Mouse (Mus musculus): ENCODE measurements around the gene Zfp296. TPM values are rescaled to one million over a fixed set of nuclear protein-coding genes. Genes with fewer than 3 reads are reported as not detected.
"Not testable (repeated sequence)": the region's sequence is repeated elsewhere in the genome, so short reads cannot be mapped to it uniquely, and the experiment has no call there.

The Zfp296 gene
- polyA plus RNA-seq, 1 experiment from 2014 or later: 0.57 TPM

GRCm38 (mm10) chr7:19589207-19589606 is 12.1 kb downstream of the Zfp296 start:
- Histone ChIP-seq H3K27ac (replicated peaks) (no peak overlapping the region), H3K4me3 (no peak overlapping the region), H3K27me3 (no peaks in the 10 kb centered on the region), H3K4me1 (no peaks in the 10 kb centered on the region), H3K9me3 (no peaks in the 10 kb centered on the region), H3K4me2 (replicated peaks) (no peak overlapping the region), H3K9ac (replicated peaks) (no peak overlapping the region), H3K36me3 (peaks cover 92% of the 10 kb centered on the region)
- ATAC-seq (replicated peaks): no peak
- WGBS: 48% methylated on average over 3 of the region's 3 CpGs

- peak; percentile 27; the same call in 1 of the 2 replicates for ATAC-seq (replicated peaks)
- no peaks in the 10 kb centered on the region for H3K4me1 ChIP-seq
- no peak overlapping the region for H3K27ac ChIP-seq (replicated peaks)
- no peak overlapping the region for H3K4me3 ChIP-seq
- H3K4me2 ChIP-seq (replicated peaks): no peak overlapping the region
- peaks cover 85% of the 10 kb centered on the region for H3K36me3 ChIP-seq
- WGBS: 58% methylated on average over 3 of the region's 3 CpGs
- no peaks in the 10 kb centered on the region for H3K9me3 ChIP-seq
- no peaks in the 10 kb centered on the region for H3K27me3 ChIP-seq
- H3K9ac ChIP-seq (replicated peaks): no peak overlapping the region
Observed at GRCm38 (mm10) chr7:19589917-19590316, 12.8 kb downstream of the Zfp296 start.

GRCm38 (mm10) chr7:19593061-19593730 is 16.1 kb downstream of the Zfp296 start:
- Histone ChIP-seq H3K27ac (replicated peaks) (no peak overlapping the region), H3K9ac (replicated peaks) (no peak overlapping the region), H3K4me2 (replicated peaks) (no peak overlapping the region), H3K27me3 (no peaks in the 10 kb centered on the region), H3K4me3 (no peak overlapping the region), H3K4me1 (no peaks in the 10 kb centered on the region), H3K9me3 (no peaks in the 10 kb centered on the region), H3K36me3 (peaks cover 62% of the 10 kb centered on the region)
- no peak for ATAC-seq (replicated peaks)
- 91% methylated on average over 10 of the region's 10 CpGs for WGBS

- H3K4me3 ChIP-seq: no peak overlapping the region
- H3K9me3 ChIP-seq: no peaks in the 10 kb centered on the region
- peaks cover 35% of the 10 kb centered on the region for H3K4me1 ChIP-seq
- no peak overlapping the region for H3K27ac ChIP-seq (replicated peaks)
- WGBS: 51% methylated on average over 5 of the region's 5 CpGs
- H3K27me3 ChIP-seq: no peaks in the 10 kb centered on the region
- ATAC-seq (replicated peaks): no peak
- no peak overlapping the region for H3K4me2 ChIP-seq (replicated peaks)
- H3K9ac ChIP-seq (replicated peaks): no peak overlapping the region
- H3K36me3 ChIP-seq: peaks cover 26% of the 10 kb centered on the region
Observed at GRCm38 (mm10) chr7:19600562-19600961, 23.5 kb downstream of the Zfp296 start.

GRCm38 (mm10) chr7:19603055-19603454 is 26.0 kb downstream of the Zfp296 start:
- H3K9ac ChIP-seq (replicated peaks): peak overlapping the region; percentile 93; the same call in 1 of the 2 replicates
- 86% methylated on average over 12 of the region's 12 CpGs for WGBS
- H3K27ac ChIP-seq (replicated peaks): no peak overlapping the region
- no peaks in the 10 kb centered on the region for H3K9me3 ChIP-seq
- H3K27me3 ChIP-seq: no peaks in the 10 kb centered on the region
- ATAC-seq (replicated peaks): no peak
- peaks cover 35% of the 10 kb centered on the region for H3K4me1 ChIP-seq
- H3K36me3 ChIP-seq: peaks cover 25% of the 10 kb centered on the region
- H3K4me3 ChIP-seq: peak overlapping the region; percentile 80
- H3K4me2 ChIP-seq (replicated peaks): peak overlapping the region; percentile 77

GRCm38 (mm10) chr7:19603849-19604605 is 26.9 kb downstream of the Zfp296 start, which contains the start of gene Clasrp:
TSS of gene Clasrp (minus strand) at chr7:19604486.
- H3K36me3 ChIP-seq: peaks cover 23% of the 10 kb centered on the region
- peaks cover 35% of the 10 kb centered on the region for H3K4me1 ChIP-seq
- H3K27ac ChIP-seq (replicated peaks): peak within 1 kb of the TSS; percentile 62
- peak; percentile 95 for ATAC-seq (replicated peaks)
- no peaks in the 10 kb centered on the region for H3K9me3 ChIP-seq
- H3K9ac ChIP-seq (replicated peaks): peak within 1 kb of the TSS; percentile 93
- H3K4me3 ChIP-seq: peak within 1 kb of the TSS; percentile 80
- no peaks in the 10 kb centered on the region for H3K27me3 ChIP-seq
- 1% methylated on average over 57 of the region's 57 CpGs for WGBS
- H3K4me2 ChIP-seq (replicated peaks): peak within 1 kb of the TSS; percentile 77

- Histone ChIP-seq H3K36me3 (peaks cover 17% of the 10 kb centered on the region), H3K4me3 (peak overlapping the region; percentile 80), H3K4me2 (replicated peaks) (peak overlapping the region; percentile 77), H3K27ac (replicated peaks) (peak overlapping the region; percentile 62), H3K4me1 (peaks cover 35% of the 10 kb centered on the region), H3K9ac (replicated peaks) (peak overlapping the region; percentile 93)
- H3K27me3 ChIP-seq, H3K9me3 ChIP-seq: not testable (repeated sequence)
- WGBS: 61% methylated on average over 10 of the region's 10 CpGs
- peak; percentile 15; the same call in 1 of the 2 replicates for ATAC-seq (replicated peaks)
Observed at GRCm38 (mm10) chr7:19604606-19605214, 27.6 kb downstream of the Zfp296 start.

GRCm38 (mm10) chr7:19607291-19607690 is 30.2 kb downstream of the Zfp296 start:
- 83% methylated on average over 5 of the region's 5 CpGs for WGBS
- ATAC-seq (replicated peaks): no peak

GRCm38 (mm10) chr7:19609641-19610332 is 32.7 kb downstream of the Zfp296 start:
- Histone ChIP-seq H3K27ac (replicated peaks) (no peak overlapping the region), H3K4me2 (replicated peaks) (no peak overlapping the region), H3K9ac (replicated peaks) (no peak overlapping the region), H3K4me1 (no peaks in the 10 kb centered on the region), H3K27me3 (no peaks in the 10 kb centered on the region), H3K9me3 (no peaks in the 10 kb centered on the region), H3K36me3 (no peaks in the 10 kb centered on the region), H3K4me3 (no peak overlapping the region)
- ATAC-seq (replicated peaks): no peak
- WGBS: 90% methylated on average over 12 of the region's 12 CpGs

More at GRCm38 (mm10) chr7:19607291-19607690, 30.2 kb downstream of the Zfp296 start:
- H3K9me3 ChIP-seq: no peaks in the 10 kb centered on the region
- H3K27ac ChIP-seq (replicated peaks): no peak overlapping the region
- H3K4me3 ChIP-seq: no peak overlapping the region
- no peaks in the 10 kb centered on the region for H3K27me3 ChIP-seq
- H3K4me2 ChIP-seq (replicated peaks): no peak overlapping the region
- peaks cover 15% of the 10 kb centered on the region for H3K4me1 ChIP-seq
- no peak overlapping the region for H3K9ac ChIP-seq (replicated peaks)
- H3K36me3 ChIP-seq: no peaks in the 10 kb centered on the region; the same call in 1 of the 2 replicates

- no peaks in the 10 kb centered on the region for H3K4me1 ChIP-seq
- no peak overlapping the region for H3K9ac ChIP-seq (replicated peaks)
- H3K27me3 ChIP-seq: no peaks in the 10 kb centered on the region
- 81% methylated on average over 5 of the region's 5 CpGs for WGBS
- no peak overlapping the region for H3K27ac ChIP-seq (replicated peaks)
- H3K9me3 ChIP-seq: no peaks in the 10 kb centered on the region
- H3K36me3 ChIP-seq: no peaks in the 10 kb centered on the region
- H3K4me3 ChIP-seq: no peak overlapping the region
- no peak for ATAC-seq (replicated peaks)
- no peak overlapping the region for H3K4me2 ChIP-seq (replicated peaks)
Observed at GRCm38 (mm10) chr7:19610969-19611368, 33.9 kb downstream of the Zfp296 start.

- H3K4me1 ChIP-seq: peaks cover 5% of the 10 kb centered on the region; the same call in 1 of the 2 replicates
- WGBS: 89% methylated on average over 12 of the region's 12 CpGs
- no peak for ATAC-seq (replicated peaks)
- no peak overlapping the region for H3K4me3 ChIP-seq
- no peak overlapping the region for H3K9ac ChIP-seq (replicated peaks)
- peaks cover 4% of the 10 kb centered on the region; the same call in 1 of the 2 replicates for H3K27me3 ChIP-seq
- no peaks in the 10 kb centered on the region for H3K9me3 ChIP-seq
- H3K27ac ChIP-seq (replicated peaks): no peak overlapping the region
- no peaks in the 10 kb centered on the region for H3K36me3 ChIP-seq
- no peak overlapping the region for H3K4me2 ChIP-seq (replicated peaks)
Observed at GRCm38 (mm10) chr7:19615036-19615577, 38.0 kb downstream of the Zfp296 start.
